Mouse (Mus musculus): ENCODE measurements around the gene Sh3pxd2b. TPM values are rescaled to one million over a fixed set of nuclear protein-coding genes. Genes with fewer than 3 reads are reported as not detected.

Sh3pxd2b gene
- polyA plus RNA-seq, 1 experiment from 2014 or later, result 0.79 TPM

DNA sequence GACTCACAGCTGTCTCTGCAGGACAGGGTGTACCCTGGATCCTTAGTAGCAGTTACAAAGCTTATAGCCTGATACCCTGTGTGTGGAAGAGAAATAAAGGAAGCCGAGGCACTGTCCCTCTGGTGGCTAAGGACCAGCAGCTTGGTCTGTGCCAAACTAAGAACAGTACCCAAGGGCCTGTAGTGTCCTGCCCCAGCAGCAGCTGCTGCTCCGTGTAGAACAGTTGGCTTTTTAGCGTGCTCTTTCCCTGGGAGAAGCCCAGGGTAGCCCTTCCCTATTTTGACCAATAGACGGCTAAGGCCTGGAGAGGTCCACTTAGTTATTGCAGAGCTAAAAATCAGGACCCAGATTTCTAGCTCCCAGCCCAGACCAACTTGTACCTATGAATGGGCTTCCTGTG, 77.0 kb downstream of the Sh3pxd2b start:
- Histone ChIP-seq H3K4me1 (ENCODE audit: insufficient read depth) (no peaks in the 10 kb centered on the region), H3K4me2 (ENCODE audit: low read depth, low read length) (no peak overlapping the region), H3K9me3 (ENCODE audit: low read length) (no peaks in the 10 kb centered on the region), H3K27ac (ENCODE audit: low read depth) (no peak overlapping the region), H3K27me3 (ENCODE audit: insufficient read depth, low read length) (no peaks in the 10 kb centered on the region), H3K4me3 (ENCODE audit: low read depth, low read length) (no peak overlapping the region), H3K36me3 (replicated peaks; ENCODE audit: insufficient read depth, low read length) (no peaks in the 10 kb centered on the region), H3K9ac (replicated peaks) (no peak overlapping the region)
- no peak for TF ChIP-seq CTCF (IDR thresholded peaks at IDR 0.05; ENCODE audit: low read depth)
- TF ChIP-seq EP300 (IDR thresholded peaks at IDR 0.05; ENCODE audit: low read depth), result no peak
- DNase-seq (no peak), ATAC-seq (no peak)
- 78% methylated on average over 4 of the region's 4 CpGs for WGBS (ENCODE audit: insufficient replicate concordance)

DNA sequence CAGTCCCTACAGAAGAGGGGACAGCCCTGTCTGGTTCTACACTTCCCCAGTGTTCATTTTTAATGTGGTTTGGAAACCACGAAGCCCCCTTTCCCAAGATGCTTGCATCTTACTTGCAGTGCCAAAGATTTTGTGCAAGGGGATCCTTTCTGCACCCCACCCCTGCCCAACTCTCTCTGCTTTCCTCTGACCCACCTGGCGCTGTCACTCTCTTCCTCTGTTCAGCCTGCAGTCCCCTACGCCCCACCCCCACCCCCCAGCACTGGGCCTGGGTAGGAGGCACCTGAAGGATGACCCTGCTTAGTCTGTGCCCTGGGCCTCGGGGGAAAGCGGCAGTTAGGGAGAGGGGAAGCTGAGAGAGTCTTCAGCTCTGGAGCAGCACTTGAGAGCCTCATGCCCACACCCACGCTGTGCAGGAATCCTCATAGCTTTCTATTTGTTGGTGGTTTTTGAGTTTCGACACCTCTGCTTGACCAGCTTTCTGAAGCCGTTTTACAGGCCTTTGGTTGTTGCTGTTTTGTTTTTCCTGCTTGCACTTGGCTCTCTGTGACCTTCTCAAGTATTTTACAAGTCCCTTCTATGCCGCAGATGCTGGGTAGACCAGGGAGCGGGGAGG, 77.5 kb downstream of the Sh3pxd2b start:
- H3K9ac ChIP-seq (replicated peaks), result no peak overlapping the region
- H3K4me3 ChIP-seq (ENCODE audit: low read depth, low read length), result no peak overlapping the region
- TF ChIP-seq CTCF (IDR thresholded peaks at IDR 0.05; ENCODE audit: low read depth), result no peak
- TF ChIP-seq EP300 (IDR thresholded peaks at IDR 0.05; ENCODE audit: low read depth), result no peak
- no peaks in the 10 kb centered on the region for H3K9me3 ChIP-seq (ENCODE audit: low read length)
- DNase-seq (no peak), ATAC-seq (no peak)
- H3K4me1 ChIP-seq (ENCODE audit: insufficient read depth), result no peaks in the 10 kb centered on the region
- no peak overlapping the region for H3K27ac ChIP-seq (ENCODE audit: low read depth)
- 62% methylated on average over 10 of the region's 10 CpGs for WGBS (ENCODE audit: insufficient replicate concordance)
- no peaks in the 10 kb centered on the region for H3K36me3 ChIP-seq (replicated peaks; ENCODE audit: insufficient read depth, low read length)
- H3K27me3 ChIP-seq (ENCODE audit: insufficient read depth, low read length), result no peaks in the 10 kb centered on the region
- no peak overlapping the region for H3K4me2 ChIP-seq (ENCODE audit: low read depth, low read length)

- Histone ChIP-seq H3K9me3 (ENCODE audit: low read length) (no peaks in the 10 kb centered on the region), H3K4me3 (ENCODE audit: low read depth, low read length) (no peak overlapping the region), H3K36me3 (replicated peaks; ENCODE audit: insufficient read depth, low read length) (no peaks in the 10 kb centered on the region), H3K9ac (replicated peaks) (no peak overlapping the region), H3K4me2 (ENCODE audit: low read depth, low read length) (no peak overlapping the region), H3K27me3 (ENCODE audit: insufficient read depth, low read length) (no peaks in the 10 kb centered on the region), H3K4me1 (ENCODE audit: insufficient read depth) (no peaks in the 10 kb centered on the region), H3K27ac (ENCODE audit: low read depth) (no peak overlapping the region)
- no peak for DNase-seq
- WGBS (ENCODE audit: insufficient replicate concordance), result 67% methylated on average over 7 of the region's 7 CpGs
- TF ChIP-seq CTCF (IDR thresholded peaks at IDR 0.05; ENCODE audit: low read depth) (no peak), EP300 (IDR thresholded peaks at IDR 0.05; ENCODE audit: low read depth) (no peak)
- ATAC-seq, result no peak
Observed at GRCm38 (mm10) chr11:32427537-32427936, 79.9 kb downstream of the Sh3pxd2b start.

DNA sequence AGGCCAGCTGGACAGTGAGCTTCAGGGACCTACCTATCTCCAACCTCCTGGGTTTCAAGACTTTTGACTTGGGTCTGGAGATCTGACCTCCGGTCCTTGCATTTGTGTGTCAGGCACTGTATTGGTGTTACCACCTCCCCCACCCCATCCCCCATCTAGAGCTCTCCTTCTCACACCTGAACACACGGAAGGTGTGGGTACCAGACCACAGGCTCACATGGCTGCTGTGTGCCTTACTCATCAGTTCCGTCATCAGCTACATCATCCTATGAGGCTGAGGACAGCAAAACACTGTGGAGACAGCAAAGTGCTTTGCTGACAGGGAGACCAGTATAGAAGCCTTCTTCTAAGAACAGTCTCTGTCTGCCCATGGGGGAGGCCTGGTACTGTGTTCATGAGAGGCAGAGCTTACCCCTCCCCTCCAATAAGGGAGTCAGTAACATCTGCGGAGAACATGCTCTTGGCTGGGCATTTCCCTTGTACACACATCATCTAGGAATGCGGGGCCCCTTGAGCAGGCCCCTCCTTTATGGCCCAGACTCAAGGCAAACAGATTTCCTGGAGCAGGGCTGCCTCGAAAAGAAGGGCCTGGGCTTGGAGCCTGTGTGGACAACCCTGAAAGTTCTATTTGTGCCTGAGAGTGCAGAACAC, 87.9 kb downstream of the Sh3pxd2b start:
- ATAC-seq (no peak), DNase-seq (no peak)

DNA sequence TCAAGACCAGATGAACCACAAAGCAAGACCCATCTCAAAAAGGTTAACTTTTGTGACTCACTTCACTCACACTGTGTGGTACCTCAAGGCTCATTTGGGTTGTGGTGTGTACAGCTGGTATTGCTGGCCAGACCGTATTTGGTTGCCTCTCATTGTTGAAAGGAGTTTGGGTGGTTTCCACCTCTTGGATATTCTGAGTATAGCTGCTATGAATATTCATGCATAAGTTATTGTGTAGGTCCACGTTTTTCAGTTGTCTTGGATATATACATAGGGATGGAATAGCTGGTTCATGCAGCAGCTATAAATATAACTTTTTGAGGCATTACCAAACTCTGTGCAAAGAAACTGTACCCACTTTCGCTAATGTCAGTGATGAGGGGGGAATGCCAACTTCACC, 95.0 kb downstream of the Sh3pxd2b start:
- Histone ChIP-seq H3K9ac (replicated peaks) (no peak overlapping the region), H3K4me1 (ENCODE audit: insufficient read depth) (no peaks in the 10 kb centered on the region), H3K4me3 (ENCODE audit: low read depth, low read length) (no peak overlapping the region), H3K27me3 (ENCODE audit: insufficient read depth, low read length) (no peaks in the 10 kb centered on the region), H3K9me3 (ENCODE audit: low read length) (no peaks in the 10 kb centered on the region), H3K36me3 (replicated peaks; ENCODE audit: insufficient read depth, low read length) (no peaks in the 10 kb centered on the region), H3K27ac (ENCODE audit: low read depth) (no peak overlapping the region), H3K4me2 (ENCODE audit: low read depth, low read length) (no peak overlapping the region)
- DNase-seq, result no peak
- TF ChIP-seq EP300 (IDR thresholded peaks at IDR 0.05; ENCODE audit: low read depth), result no peak
- TF ChIP-seq CTCF (IDR thresholded peaks at IDR 0.05; ENCODE audit: low read depth), result no peak
- ATAC-seq, result no peak
- 74% methylated on average over 3 of the region's 3 CpGs for WGBS (ENCODE audit: insufficient replicate concordance)

More for the DNA sequence above, 87.9 kb downstream of the Sh3pxd2b start:
- no peak overlapping the region for H3K4me2 ChIP-seq (ENCODE audit: low read depth, low read length)
- TF ChIP-seq EP300 (IDR thresholded peaks at IDR 0.05; ENCODE audit: low read depth), result 0 out of 2 replicates have a peak, but pooled peaks have one; percentile 9
- no peak for TF ChIP-seq CTCF (IDR thresholded peaks at IDR 0.05; ENCODE audit: low read depth)
- H3K9me3 ChIP-seq (ENCODE audit: low read length), result no peaks in the 10 kb centered on the region
- no peak overlapping the region for H3K9ac ChIP-seq (replicated peaks)
- H3K4me1 ChIP-seq (ENCODE audit: insufficient read depth), result no peaks in the 10 kb centered on the region
- WGBS (ENCODE audit: insufficient replicate concordance), result 65% methylated on average over 6 of the region's 6 CpGs
- peak overlapping the region; percentile 29; the same call in 1 of the 2 replicates for H3K27ac ChIP-seq (ENCODE audit: low read depth)
- H3K4me3 ChIP-seq (ENCODE audit: low read depth, low read length), result no peak overlapping the region
- no peaks in the 10 kb centered on the region for H3K36me3 ChIP-seq (replicated peaks; ENCODE audit: insufficient read depth, low read length)
- H3K27me3 ChIP-seq (ENCODE audit: insufficient read depth, low read length), result no peaks in the 10 kb centered on the region

DNA sequence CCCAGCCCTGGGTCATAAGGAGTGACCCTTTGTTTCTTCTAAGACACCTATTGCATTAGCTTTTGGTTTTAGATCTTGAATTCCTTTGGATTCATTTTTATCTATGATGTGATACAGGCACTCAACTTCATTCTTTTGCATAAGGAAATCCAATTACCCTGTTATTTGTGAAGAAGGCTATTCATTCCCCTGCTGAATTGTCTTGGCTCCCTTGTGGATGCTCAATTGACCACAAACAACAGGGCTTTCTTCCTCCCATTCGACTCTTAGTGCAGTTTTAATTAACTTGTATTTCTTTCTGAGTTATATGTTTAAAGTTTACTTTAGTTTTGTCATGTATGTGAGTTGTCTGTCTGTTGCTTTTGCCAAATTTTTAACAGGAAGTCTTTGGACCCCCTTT, 96.6 kb downstream of the Sh3pxd2b start:
- TF ChIP-seq CTCF (IDR thresholded peaks at IDR 0.05; ENCODE audit: low read depth) (no peak), EP300 (IDR thresholded peaks at IDR 0.05; ENCODE audit: low read depth) (no peak)
- DNase-seq (no peak), ATAC-seq (no peak)
- no peak overlapping the region for H3K4me3 ChIP-seq (ENCODE audit: low read depth, low read length)
- H3K27ac ChIP-seq (ENCODE audit: low read depth), result no peak overlapping the region
- H3K9me3 ChIP-seq (ENCODE audit: low read length), result no peaks in the 10 kb centered on the region
- H3K9ac ChIP-seq (replicated peaks), result no peak overlapping the region
- no peaks in the 10 kb centered on the region for H3K4me1 ChIP-seq (ENCODE audit: insufficient read depth)
- no peaks in the 10 kb centered on the region for H3K27me3 ChIP-seq (ENCODE audit: insufficient read depth, low read length)
- H3K4me2 ChIP-seq (ENCODE audit: low read depth, low read length), result no peak overlapping the region
- no peaks in the 10 kb centered on the region for H3K36me3 ChIP-seq (replicated peaks; ENCODE audit: insufficient read depth, low read length)
- 41% methylated on average over 1 of the region's 1 CpGs for WGBS (ENCODE audit: insufficient replicate concordance)
